Mouse (Mus musculus) limb, embryonic 15.5 days (tissue): ENCODE measurements around the gene Gas2l1. TPM values are rescaled to one million over a fixed set of nuclear protein-coding genes. Genes with fewer than 3 reads are reported as not detected.

Experiments used
- ATAC-seq: fragments of 200-750 bp; cut with Nextera tagmentation; 2 replicates; pipeline ENCODE4 v1.8.0; 2017; ENCODE audit warnings: low read depth, moderate TSS enrichment; ENCODE audit not compliant: insufficient number of reproducible peaks, low FRiP score, low TSS enrichment
- H3K27ac ChIP-seq: fragments of 300-500 bp; sonication (generic); 2 replicates; pipeline ENCODE4 v1.5.1; 2015; ENCODE audit warnings: moderate library complexity, mild to moderate bottlenecking, inconsistent platforms
- H3K27me3 ChIP-seq: fragments of 300-500 bp; sonication (generic); 2 replicates; pipeline ENCODE4 v1.6.1; 2015; ENCODE audit warnings: inconsistent platforms
- H3K36me3 ChIP-seq: fragments of 300-500 bp; sonication (generic); 2 replicates; pipeline ENCODE4 v1.6.1; 2015; ENCODE audit warnings: inconsistent platforms
- H3K4me1 ChIP-seq: fragments of 300-500 bp; sonication (generic); 2 replicates; pipeline ENCODE4 v1.6.1; 2015; ENCODE audit warnings: inconsistent platforms
- H3K4me2 ChIP-seq: fragments of 300-500 bp; sonication (generic); 2 replicates; pipeline ENCODE4 v1.6.1; 2015; ENCODE audit warnings: mild to moderate bottlenecking, inconsistent platforms
- H3K4me3 ChIP-seq: fragments of 300-500 bp; sonication (generic); 2 replicates; pipeline ENCODE4 v1.5.1; 2015; ENCODE audit warnings: mild to moderate bottlenecking, inconsistent platforms
- H3K9ac ChIP-seq: fragments of 300-500 bp; sonication (generic); 2 replicates; pipeline ENCODE4 v1.6.1; 2015; ENCODE audit warnings: inconsistent platforms
- H3K9me3 ChIP-seq: fragments of 300-500 bp; sonication (generic); 2 replicates; pipeline ENCODE4 v1.6.1; 2016; ENCODE audit warnings: inconsistent platforms
- WGBS: fragments of 180-500 bp; shearing (Covaris S2); methylation state at CpG from one replicate; pipeline ENCODE4 v1.1.7; 2015; 5-methylcytosine and 5-hydroxymethylcytosine counted together
- polyA plus RNA-seq: library from polyadenylated mRNA; unstranded; fragments of >200 nt; fragmentation: Nextera tagmentation; extraction: Ambion mirVana; gene quantifications from 2 replicates; pipeline ENCODE4 v1.2.1, GENCODE M21; 2015

Gene Gas2l1
- 32.3 and 34.4 TPM in 2 replicates for polyA plus RNA-seq

DNA sequence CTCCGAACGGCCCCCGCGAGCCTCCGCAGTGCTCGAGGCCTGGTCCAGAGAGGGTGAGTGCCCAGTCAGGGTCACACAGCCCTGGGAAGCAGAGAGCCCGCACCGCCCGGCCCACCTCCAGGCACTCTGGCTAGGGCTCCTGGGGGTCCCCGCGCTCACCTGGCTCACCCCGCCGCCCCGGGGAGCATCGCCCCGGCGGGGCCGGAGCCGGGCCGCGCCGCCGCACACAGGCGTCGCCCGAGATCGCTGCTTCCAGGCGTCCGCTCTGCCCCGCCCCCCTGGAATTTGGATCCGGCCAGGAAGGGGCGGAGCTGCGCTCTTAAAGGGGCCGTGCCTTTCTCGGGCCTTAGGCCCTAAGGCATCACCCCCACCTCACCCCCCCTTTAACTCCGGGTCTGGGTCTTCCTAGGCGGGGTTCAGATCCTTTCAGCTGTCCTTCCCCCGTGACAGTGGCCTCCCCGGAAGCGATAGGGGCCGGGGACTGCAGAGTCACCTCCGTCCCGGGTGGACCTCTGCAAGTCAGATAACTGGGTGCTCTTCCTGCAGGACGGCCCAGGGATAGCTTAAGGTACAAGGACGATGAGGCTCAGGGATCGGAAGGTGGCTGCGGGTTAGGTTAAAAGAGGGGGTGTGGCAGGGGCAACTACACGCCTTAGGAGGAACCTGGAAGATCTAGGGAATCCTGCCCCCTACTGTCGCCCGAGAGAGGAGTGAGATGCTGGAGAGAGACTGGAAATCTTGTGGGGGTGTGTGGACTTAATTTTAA is at the start of gene Gas2l1:
Gene Gas2l1 (minus strand): TSS at position 272 of the 766 bp plus-strand sequence.
- Histone ChIP-seq H3K27me3 (peaks cover 38% of the 10 kb centered on the region), H3K4me3 (peak within 1 kb of the TSS; percentile 79), H3K4me2 (peak within 1 kb of the TSS; percentile 90), H3K9me3 (no peaks in the 10 kb centered on the region), H3K27ac (peak within 1 kb of the TSS; percentile 68), H3K4me1 (peaks cover 47% of the 10 kb centered on the region), H3K36me3 (peaks cover 30% of the 10 kb centered on the region), H3K9ac (peak within 1 kb of the TSS; percentile 67)
- peak; percentile 81 for ATAC-seq
- 1% methylated on average over 50 of the region's 50 CpGs for WGBS

DNA sequence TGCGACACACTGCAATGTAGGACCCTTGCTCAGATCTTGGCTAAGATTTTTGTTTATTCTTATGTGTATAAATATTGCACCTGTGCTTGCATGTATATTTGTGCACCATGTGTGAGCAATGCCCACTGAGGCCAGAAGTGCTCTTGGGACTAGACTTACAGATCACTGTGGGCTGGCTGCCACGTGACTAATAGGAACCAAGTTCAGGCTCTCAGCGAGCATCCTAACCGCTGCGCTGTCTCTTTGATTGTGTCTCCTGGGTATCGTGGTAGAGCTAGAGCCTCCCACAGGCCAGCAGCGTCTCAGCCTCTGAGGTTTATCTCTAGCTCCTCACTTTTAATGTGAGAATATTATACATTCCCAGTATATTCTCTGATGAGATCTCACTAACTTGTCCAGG is 48.5 kb upstream of the Gas2l1 start:
- no peak for ATAC-seq
- Histone ChIP-seq H3K4me1 (peaks cover 8% of the 10 kb centered on the region), H3K4me3 (no peak overlapping the region), H3K9ac (no peak overlapping the region), H3K27me3 (no peaks in the 10 kb centered on the region), H3K9me3 (no peaks in the 10 kb centered on the region), H3K27ac (no peak overlapping the region), H3K36me3 (no peaks in the 10 kb centered on the region), H3K4me2 (no peak overlapping the region)
- WGBS, result 74% methylated on average over 7 of the region's 7 CpGs

DNA sequence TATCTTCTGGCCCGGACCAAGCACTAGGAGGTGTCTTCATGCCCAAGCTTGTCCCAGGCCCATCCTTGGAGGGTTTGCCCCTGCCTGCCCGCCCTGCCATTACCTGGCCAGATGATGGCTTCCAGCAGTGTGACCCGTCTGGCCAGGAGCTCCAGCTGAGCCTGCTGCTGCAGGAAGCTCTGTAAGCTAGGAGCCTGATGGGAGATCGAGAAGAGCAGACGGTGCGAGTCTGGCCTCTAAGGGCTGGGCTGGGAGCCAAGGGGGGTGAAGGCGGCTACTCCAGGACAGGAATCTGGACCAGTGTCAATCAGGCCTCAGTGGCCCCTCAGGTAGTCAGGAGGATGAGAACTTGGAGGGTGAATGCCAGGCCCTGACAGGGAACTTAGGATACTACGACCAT is 44.3 kb upstream of the Gas2l1 start:
- Histone ChIP-seq H3K27me3 (no peaks in the 10 kb centered on the region), H3K9me3 (no peaks in the 10 kb centered on the region), H3K36me3 (peaks cover 16% of the 10 kb centered on the region), H3K4me2 (no peak overlapping the region), H3K27ac (no peak overlapping the region), H3K4me3 (no peak overlapping the region), H3K4me1 (peaks cover 2% of the 10 kb centered on the region; the same call in 1 of the 2 replicates), H3K9ac (no peak overlapping the region)
- ATAC-seq, result no peak
- 58% methylated on average over 8 of the region's 8 CpGs for WGBS

DNA sequence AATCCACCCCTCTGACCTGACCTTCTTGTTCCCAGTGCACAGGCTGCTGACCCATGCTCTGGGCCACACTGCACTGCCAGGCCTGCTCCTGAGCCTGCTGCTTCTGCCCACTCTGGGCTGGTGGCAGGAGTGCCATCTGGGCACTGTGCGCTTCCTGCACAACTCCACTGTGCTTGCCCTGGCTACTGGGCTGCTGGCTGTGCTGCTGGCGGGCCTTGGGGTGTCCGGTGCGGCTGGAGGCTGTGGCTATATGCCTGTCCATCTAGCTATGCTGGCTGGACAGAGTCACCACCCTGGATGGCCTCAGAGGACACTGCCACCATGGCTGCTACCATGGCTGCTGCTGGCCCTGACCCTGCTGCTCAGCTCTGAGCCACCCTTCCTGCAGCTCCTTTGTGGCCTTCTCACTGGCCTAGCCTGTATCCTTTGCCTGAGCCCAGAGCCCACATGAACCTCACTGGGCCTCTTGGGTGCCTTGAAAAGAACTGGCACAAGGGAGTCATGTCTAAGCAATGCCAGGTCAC is 38.9 kb upstream of the Gas2l1 start:
- H3K9ac ChIP-seq, result no peak overlapping the region

DNA sequence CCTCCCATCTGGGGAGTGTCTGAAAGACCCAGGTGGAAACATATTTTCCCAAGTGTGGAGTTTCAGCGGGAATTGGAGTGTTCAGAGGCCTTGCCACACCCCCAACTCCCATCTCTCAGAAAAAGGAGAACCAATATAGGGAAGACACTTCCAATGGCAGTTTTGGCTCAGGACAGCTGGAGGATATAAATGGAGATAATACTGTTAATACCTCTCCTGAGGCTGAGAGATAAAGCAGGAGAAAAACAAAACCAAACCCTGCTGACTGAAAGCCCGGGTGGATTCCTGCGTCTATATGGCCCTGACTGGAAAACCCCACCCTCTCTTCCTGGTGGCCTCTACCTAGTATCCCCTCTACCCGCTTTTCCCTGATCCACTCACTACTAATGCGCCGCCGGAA is 37.3 kb upstream of the Gas2l1 start:
- Histone ChIP-seq H3K9ac (no peak overlapping the region), H3K27me3 (no peaks in the 10 kb centered on the region), H3K4me2 (no peak overlapping the region), H3K9me3 (no peaks in the 10 kb centered on the region), H3K4me1 (peaks cover 19% of the 10 kb centered on the region), H3K4me3 (no peak overlapping the region), H3K36me3 (peaks cover 31% of the 10 kb centered on the region), H3K27ac (no peak overlapping the region)
- ATAC-seq, result no peak
- 88% methylated on average over 7 of the region's 7 CpGs for WGBS

More for the DNA sequence above, 38.9 kb upstream of the Gas2l1 start:
- peaks cover 31% of the 10 kb centered on the region for H3K36me3 ChIP-seq
- 95% methylated on average over 4 of the region's 4 CpGs for WGBS
- H3K4me2 ChIP-seq, result no peak overlapping the region
- no peak overlapping the region for H3K4me3 ChIP-seq
- no peak for ATAC-seq
- peaks cover 19% of the 10 kb centered on the region for H3K4me1 ChIP-seq
- H3K9me3 ChIP-seq, result no peaks in the 10 kb centered on the region
- no peaks in the 10 kb centered on the region for H3K27me3 ChIP-seq
- no peak overlapping the region for H3K27ac ChIP-seq

DNA sequence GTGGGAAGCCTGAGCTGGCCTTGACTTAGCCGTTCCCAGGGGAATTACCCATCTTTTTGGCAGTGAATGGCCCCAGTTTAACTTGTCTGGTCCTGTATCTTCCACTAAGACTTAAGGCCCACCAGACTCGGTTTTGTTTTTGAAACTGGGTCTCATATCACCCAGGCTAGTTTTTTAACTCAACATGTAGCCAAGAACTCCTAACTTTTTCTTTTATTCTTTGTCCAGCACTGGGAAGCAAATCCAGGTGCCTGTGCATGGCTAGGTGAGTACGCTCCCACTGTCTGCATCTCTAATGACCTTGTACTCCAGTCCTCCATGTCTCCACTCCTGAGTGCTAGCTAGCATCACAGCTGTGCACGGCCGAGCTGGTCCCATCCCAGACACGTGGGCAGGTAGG is 36.5 kb upstream of the Gas2l1 start:
- H3K36me3 ChIP-seq, result peaks cover 31% of the 10 kb centered on the region
- peaks cover 24% of the 10 kb centered on the region for H3K4me1 ChIP-seq
- ATAC-seq, result no peak
- H3K4me3 ChIP-seq, result no peak overlapping the region
- no peak overlapping the region for H3K4me2 ChIP-seq
- H3K27me3 ChIP-seq, result no peaks in the 10 kb centered on the region
- H3K9ac ChIP-seq, result no peak overlapping the region
- H3K27ac ChIP-seq, result no peak overlapping the region
- no peaks in the 10 kb centered on the region for H3K9me3 ChIP-seq
- WGBS, result 64% methylated on average over 6 of the region's 6 CpGs

DNA sequence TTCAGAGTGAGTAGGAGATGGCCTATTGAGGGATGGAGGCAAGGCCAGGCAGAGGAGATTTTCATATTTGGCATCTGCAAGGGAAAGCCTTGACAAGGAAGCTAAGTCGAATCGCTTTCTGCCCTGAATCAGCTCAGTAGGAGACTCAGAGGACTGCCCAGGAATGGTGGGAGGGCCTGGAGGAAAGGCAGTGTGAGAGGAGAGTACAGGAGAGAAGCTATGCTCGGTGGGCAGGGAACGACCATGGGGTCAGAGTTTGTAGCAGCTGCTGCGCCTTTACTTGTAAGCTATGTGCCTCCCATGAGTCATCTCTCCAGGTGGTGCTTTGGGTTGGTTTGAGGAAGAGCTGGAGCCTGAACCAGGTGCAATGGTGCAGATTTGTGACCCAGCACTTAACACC is 35.7 kb upstream of the Gas2l1 start:
- no peak for ATAC-seq
- H3K27ac ChIP-seq, result peak overlapping the region; percentile 99; the same call in 1 of the 2 replicates
- peak overlapping the region; percentile 98 for H3K4me3 ChIP-seq
- H3K9ac ChIP-seq, result no peak overlapping the region
- peak overlapping the region; percentile 83 for H3K4me2 ChIP-seq
- no peaks in the 10 kb centered on the region for H3K27me3 ChIP-seq
- WGBS, result 39% methylated on average over 5 of the region's 5 CpGs
- H3K9me3 ChIP-seq, result no peaks in the 10 kb centered on the region
- H3K36me3 ChIP-seq, result peaks cover 28% of the 10 kb centered on the region
- peaks cover 30% of the 10 kb centered on the region for H3K4me1 ChIP-seq

DNA sequence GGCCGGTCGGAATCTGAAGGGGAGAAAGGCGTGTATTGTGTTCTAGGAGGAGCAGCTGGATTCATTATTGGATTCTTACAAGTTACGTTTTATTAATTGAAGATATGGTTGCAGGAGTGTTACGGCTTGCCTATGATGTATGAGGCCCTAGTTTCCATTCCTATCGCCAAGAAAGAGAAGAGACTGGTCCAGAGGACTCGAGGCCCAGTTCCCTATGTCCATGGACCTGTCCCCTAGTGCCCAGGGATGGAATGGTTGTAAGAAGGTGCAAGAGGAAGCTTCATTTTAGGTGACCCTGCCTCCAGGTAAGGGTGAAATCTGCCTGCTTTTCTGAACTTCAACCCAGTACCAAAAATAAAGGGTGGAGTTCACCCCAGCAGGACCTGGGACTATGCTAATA is 35.2 kb upstream of the Gas2l1 start:
- Histone ChIP-seq H3K4me2 (peak overlapping the region; percentile 83), H3K27ac (peak overlapping the region; percentile 99), H3K4me1 (peaks cover 31% of the 10 kb centered on the region), H3K27me3 (no peaks in the 10 kb centered on the region), H3K36me3 (peaks cover 23% of the 10 kb centered on the region), H3K4me3 (peak overlapping the region; percentile 98), H3K9me3 (no peaks in the 10 kb centered on the region), H3K9ac (peak overlapping the region; percentile 99)
- ATAC-seq, result no peak
- WGBS, result 3% methylated on average over 7 of the region's 7 CpGs

DNA sequence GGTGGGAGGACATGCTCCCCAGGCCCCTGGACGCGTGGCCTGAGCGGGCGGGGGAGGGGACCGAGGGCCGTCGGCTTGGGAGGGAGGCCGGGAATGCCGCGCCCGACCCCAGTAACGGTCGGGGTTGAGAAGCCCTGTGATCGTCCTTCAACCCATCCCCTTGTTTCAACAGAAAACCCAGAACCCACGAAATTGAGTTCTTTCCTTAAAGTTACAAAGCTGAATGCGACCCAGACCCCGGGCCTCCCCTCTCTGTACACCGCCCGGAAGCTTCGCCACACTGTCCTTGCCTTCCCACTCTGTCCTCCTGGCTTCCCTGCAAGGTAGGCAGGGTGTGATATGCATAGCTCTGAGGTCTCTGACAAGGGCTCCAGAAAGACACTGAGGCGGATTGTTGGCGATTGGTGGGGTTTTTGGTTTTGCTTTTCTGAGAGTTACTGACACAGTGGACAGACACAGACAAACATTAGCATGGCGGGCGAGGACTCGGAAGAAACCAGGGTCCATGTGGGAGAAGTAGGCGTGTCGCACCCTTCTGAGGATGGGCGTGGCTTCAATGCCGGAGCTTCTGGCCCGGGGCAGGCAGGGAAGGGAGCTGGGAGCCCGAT is 34.6 kb upstream of the Gas2l1 start:
- Histone ChIP-seq H3K9me3 (no peaks in the 10 kb centered on the region), H3K27me3 (no peaks in the 10 kb centered on the region), H3K27ac (peak overlapping the region; percentile 99), H3K36me3 (peaks cover 17% of the 10 kb centered on the region), H3K4me3 (peak overlapping the region; percentile 98), H3K4me2 (peak overlapping the region; percentile 83), H3K4me1 (peaks cover 31% of the 10 kb centered on the region), H3K9ac (peak overlapping the region; percentile 99)
- ATAC-seq, result peak; percentile 80
- under 1% methylated on average over 29 of the region's 31 CpGs for WGBS

DNA sequence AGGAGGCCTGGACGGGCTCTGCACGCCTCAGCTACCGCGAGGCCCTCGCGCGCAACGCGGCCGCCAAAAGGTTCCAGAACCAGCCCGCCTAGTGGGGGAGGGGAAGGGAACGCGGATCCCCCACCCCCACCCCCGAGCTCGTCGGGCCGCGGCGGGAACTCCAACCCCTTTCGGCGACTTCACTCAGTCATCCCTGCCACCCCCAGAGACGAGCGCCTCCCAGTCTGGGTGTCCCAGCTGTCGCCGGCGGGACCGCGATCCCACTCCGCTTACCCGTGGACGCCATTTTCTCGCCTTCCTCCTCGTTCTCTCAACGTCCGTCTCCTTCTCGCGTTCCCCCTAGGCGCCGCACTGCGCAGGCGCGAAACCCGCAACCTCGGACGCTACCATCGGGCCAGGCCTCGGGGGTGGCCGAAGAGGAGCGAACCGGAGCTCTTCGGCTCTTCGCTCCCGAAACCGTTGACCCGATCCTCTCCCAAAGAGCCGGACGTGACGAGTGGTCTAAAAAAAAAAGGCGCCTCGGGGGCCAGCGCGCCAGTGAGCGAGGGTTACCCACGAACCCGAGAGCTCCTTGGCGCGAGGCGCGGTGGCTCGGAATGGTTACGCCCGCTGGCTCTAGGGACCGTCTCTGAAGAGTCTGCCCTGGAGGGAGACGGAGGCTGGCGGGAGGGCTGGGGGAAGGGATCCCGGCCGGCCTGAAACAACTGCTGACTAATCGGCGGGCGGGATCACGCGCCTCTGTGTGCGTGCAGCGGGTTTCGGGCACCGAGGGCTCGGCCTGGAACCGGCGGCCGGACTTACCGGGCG is 33.8 kb upstream of the Gas2l1 start, which contains the start of the genes Rhbdd3 and Ewsr1:
Gene Rhbdd3 (plus strand): TSS at position 191 of the 807 bp plus-strand sequence.
Gene Ewsr1 (minus strand): TSS at position 531 of the 807 bp plus-strand sequence.
- H3K9me3 ChIP-seq, result no peaks in the 10 kb centered on the region
- peaks cover 10% of the 10 kb centered on the region for H3K36me3 ChIP-seq
- peak within 1 kb of the TSS; percentile 83 for H3K4me2 ChIP-seq
- peak within 1 kb of the TSS; percentile 99 for H3K9ac ChIP-seq
- peak within 1 kb of the TSS; percentile 99 for H3K27ac ChIP-seq
- no peaks in the 10 kb centered on the region for H3K27me3 ChIP-seq
- H3K4me3 ChIP-seq, result peak within 1 kb of the TSS; percentile 98
- ATAC-seq, result peak; percentile 86
- H3K4me1 ChIP-seq, result peaks cover 31% of the 10 kb centered on the region
- WGBS, result under 1% methylated on average over 88 of the region's 92 CpGs

DNA sequence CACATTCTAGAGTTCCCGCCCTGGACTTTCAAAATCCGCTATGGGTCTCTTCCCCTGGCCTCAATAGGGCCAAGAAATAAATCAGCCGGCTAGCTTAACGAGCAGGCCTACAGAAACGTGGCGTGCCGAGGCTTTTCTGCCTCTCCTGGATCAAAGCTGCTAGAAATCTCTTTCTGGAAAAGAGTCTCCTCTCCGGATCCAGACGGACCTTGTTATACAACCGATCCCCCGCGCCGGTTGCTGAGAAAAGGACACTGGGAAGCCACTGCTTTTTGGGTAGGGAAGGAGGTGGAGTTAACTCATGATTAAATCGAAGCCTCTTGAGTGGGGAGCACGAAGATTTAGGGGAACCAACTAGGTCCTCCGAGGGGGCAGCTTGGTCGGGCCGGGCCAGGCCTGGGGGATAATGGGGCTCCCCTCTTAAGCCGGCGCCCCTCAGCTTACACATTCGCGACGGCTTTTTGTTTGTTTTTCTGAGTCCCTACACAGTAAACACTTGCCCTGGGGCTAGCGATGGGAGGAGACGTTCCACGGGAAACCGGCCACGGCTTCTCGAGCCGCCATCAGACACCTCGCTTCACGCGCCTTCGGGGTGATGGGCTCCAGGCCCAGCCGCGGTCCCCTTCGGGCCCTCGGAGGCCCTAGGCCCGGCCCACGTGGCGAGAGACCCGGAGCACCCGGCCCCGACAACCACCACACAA is 33.1 kb upstream of the Gas2l1 start:
- peak overlapping the region; percentile 99 for H3K27ac ChIP-seq
- no peaks in the 10 kb centered on the region for H3K9me3 ChIP-seq
- peak overlapping the region; percentile 98 for H3K4me3 ChIP-seq
- peaks cover 2% of the 10 kb centered on the region; the same call in 1 of the 2 replicates for H3K36me3 ChIP-seq
- H3K4me1 ChIP-seq, result peaks cover 31% of the 10 kb centered on the region
- no peaks in the 10 kb centered on the region for H3K27me3 ChIP-seq
- no peak for ATAC-seq
- under 1% methylated on average over 44 of the region's 44 CpGs for WGBS
- peak overlapping the region; percentile 63 for H3K4me2 ChIP-seq
- peak overlapping the region; percentile 99 for H3K9ac ChIP-seq
